Mouse (Mus musculus): Measurements from ENCODE around the gene Ppp6r3. TPM values are rescaled to one million over a fixed set of nuclear protein-coding genes. Genes with fewer than 3 reads are reported as not detected.

Ppp6r3 gene
- total RNA-seq (2014; fragmentation: Nextera tagmentation) (109 and 115 TPM in 2 replicates), total RNA-seq (2017) (95.3 and 105 TPM in 2 replicates), polyA plus RNA-seq (2012) (59.5 and 84.7 TPM in 2 replicates)

DNA sequence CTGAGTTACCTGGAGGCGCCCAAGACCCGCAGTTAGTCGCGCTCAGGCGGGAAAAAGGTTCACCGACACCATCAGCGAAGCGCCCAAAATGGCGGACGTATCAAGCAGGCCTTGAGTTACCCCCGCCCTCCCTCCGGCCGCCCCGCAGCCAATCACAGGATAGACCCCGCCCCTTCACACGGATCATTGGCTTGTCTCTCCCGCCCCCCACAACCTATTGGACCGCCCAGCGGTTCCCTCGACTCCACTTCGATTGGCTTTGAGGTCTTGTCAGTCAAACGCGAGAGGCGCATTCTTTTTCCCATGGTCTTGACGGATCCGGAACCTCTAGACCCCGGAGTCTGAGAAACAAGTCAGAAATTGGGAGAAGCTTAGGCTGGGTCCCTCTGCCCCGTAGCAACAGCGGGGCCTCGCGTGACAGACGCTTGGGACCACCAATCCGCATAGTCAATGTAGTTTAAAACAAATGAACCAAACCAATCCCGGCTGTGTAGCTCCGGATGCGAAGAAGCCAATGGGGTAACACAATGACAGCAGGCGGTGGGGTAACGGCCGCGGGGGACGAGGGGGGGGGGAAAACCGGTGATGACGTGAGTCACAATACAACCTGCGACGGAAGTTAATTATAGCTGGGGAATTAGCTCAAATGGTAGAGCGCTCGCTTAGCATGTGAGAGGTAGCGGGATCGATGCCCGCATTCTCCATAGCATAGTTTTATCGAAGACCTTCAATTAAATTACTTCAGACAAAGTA is at the start of gene Ppp6r3:
Gene Ppp6r3, minus strand, starts transcription at position 118 of the 753 bp plus-strand sequence.
- no peak for TF ChIP-seq TAL1 (conservative IDR thresholded peaks at IDR 0.05; ENCODE audit: low read depth, low read length)
- TF ChIP-seq GATA2 (IDR thresholded peaks at IDR 0.05; ENCODE audit: borderline replicate concordance, low read depth, low read length), result no peak
- no peak for TF ChIP-seq GATA1 (IDR thresholded peaks at IDR 0.05; ENCODE audit: borderline replicate concordance, low read length)
- no peak for TF ChIP-seq POLR2AphosphoS5 (IDR thresholded peaks at IDR 0.05; ENCODE audit: insufficient replicate concordance, low read depth, low read length)
- no peak for TF ChIP-seq CTCF (IDR thresholded peaks at IDR 0.05; ENCODE audit: low read depth, low read length)
- Histone ChIP-seq H3K9me3 (replicated peaks) (no peaks in the 10 kb centered on the region; the same call in 1 of the 2 replicates), H3K4me1 (ENCODE audit: insufficient read depth, low read depth, low read length) (peaks cover 41% of the 10 kb centered on the region), H3K27me3 (ENCODE audit: insufficient read depth, low read length) (peaks cover 4% of the 10 kb centered on the region; the same call in 1 of the 2 replicates), H3K36me3 (replicated peaks) (peaks cover 8% of the 10 kb centered on the region), H3K4me3 (ENCODE audit: low read depth, low read length) (peak within 1 kb of the TSS; percentile 88)
- peak; percentile 92 for ATAC-seq (ENCODE audit: extremely low read depth, insufficient number of reproducible peaks, low FRiP score, poor library complexity, severe bottlenecking)
- peak; percentile 99 for DNase-seq (ENCODE audit: low spot score)

DNA sequence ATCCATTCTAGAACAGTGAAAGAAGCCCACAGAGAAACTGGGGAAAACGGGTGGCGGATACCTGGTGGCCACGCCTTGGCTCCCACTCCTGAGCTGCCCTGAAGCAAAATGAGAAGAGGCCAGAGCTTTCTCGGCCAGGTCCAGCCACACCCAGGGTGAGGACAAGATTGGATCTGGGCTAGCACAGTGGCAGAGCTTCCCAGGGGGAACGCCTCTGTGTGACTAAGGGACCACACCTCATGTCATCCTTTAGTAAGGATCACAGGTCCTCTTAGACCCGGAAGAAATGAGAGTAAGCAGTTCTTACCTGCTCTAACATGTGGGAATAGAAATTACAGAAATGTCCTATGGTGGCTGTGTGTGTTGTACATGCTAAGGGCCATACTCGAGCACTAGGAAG is 49.6 kb upstream of the Ppp6r3 start:
- H3K27me3 ChIP-seq (ENCODE audit: insufficient read depth, low read length), result peaks cover 15% of the 10 kb centered on the region; the same call in 1 of the 2 replicates
- DNase-seq (ENCODE audit: low spot score) (no peak), ATAC-seq (ENCODE audit: extremely low read depth, insufficient number of reproducible peaks, low FRiP score, poor library complexity, severe bottlenecking) (no peak)
- H3K4me3 ChIP-seq (ENCODE audit: low read depth, low read length), result no peak overlapping the region
- no peaks in the 10 kb centered on the region for H3K36me3 ChIP-seq (replicated peaks)
- no peaks in the 10 kb centered on the region for H3K9me3 ChIP-seq (replicated peaks)
- TF ChIP-seq GATA2 (IDR thresholded peaks at IDR 0.05; ENCODE audit: borderline replicate concordance, low read depth, low read length), result no peak
- no peak for TF ChIP-seq TAL1 (conservative IDR thresholded peaks at IDR 0.05; ENCODE audit: low read depth, low read length)
- no peak for TF ChIP-seq POLR2AphosphoS5 (IDR thresholded peaks at IDR 0.05; ENCODE audit: insufficient replicate concordance, low read depth, low read length)
- no peak for TF ChIP-seq CTCF (IDR thresholded peaks at IDR 0.05; ENCODE audit: low read depth, low read length)
- no peak for TF ChIP-seq GATA1 (IDR thresholded peaks at IDR 0.05; ENCODE audit: borderline replicate concordance, low read length)
- H3K4me1 ChIP-seq (ENCODE audit: insufficient read depth, low read depth, low read length), result no peaks in the 10 kb centered on the region; the same call in 1 of the 2 replicates

DNA sequence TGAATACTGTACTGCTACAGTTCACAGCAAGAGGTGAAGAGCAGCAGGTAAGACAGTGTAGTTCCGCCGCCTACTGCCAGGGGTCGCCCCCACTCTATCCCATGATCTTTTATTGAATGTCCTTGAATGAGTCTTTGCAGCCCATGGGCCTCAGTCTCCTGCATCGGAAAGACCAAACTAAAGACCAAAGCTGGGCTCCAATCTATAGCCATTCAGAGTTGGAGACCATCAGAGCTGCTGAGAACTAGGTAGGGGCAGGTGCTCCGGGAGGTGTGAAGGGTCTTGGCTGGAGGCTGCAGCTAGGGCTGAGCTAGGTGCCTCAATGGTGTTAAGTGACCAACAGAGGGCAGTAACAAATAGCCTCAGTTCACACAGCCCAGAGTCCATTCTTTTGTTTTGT is 48.3 kb upstream of the Ppp6r3 start:
- Histone ChIP-seq H3K36me3 (replicated peaks) (no peaks in the 10 kb centered on the region), H3K4me1 (ENCODE audit: insufficient read depth, low read depth, low read length) (no peaks in the 10 kb centered on the region; the same call in 1 of the 2 replicates), H3K9me3 (replicated peaks) (no peaks in the 10 kb centered on the region), H3K27me3 (ENCODE audit: insufficient read depth, low read length) (peaks cover 12% of the 10 kb centered on the region; the same call in 1 of the 2 replicates), H3K4me3 (ENCODE audit: low read depth, low read length) (no peak overlapping the region)
- TF ChIP-seq GATA2 (IDR thresholded peaks at IDR 0.05; ENCODE audit: borderline replicate concordance, low read depth, low read length) (no peak), CTCF (IDR thresholded peaks at IDR 0.05; ENCODE audit: low read depth, low read length) (peak; percentile 66)
- ATAC-seq (ENCODE audit: extremely low read depth, insufficient number of reproducible peaks, low FRiP score, poor library complexity, severe bottlenecking) (no peak), DNase-seq (ENCODE audit: low spot score) (no peak)

DNA sequence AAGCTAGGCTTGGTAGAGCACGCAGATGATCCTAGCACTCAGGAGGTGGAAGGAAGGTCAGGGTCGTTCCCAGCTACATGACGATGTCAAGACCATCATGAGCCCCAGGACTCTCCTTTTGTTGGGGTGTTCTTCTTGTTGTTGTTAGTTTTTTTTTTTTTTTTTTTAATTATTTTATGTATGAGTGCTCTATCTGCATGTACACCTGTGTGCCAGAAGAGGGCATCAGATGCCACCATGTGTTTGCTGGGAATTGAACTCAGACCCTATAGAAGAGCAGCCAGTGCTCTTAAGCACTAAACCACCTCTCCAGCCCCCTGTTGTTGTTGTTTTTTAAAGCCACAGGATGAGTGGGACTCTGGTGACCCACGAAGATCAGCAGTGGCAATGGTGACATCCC is 47.7 kb upstream of the Ppp6r3 start:
- Histone ChIP-seq H3K4me3 (ENCODE audit: low read depth, low read length) (no peak overlapping the region), H3K27me3 (ENCODE audit: insufficient read depth, low read length) (peaks cover 9% of the 10 kb centered on the region; the same call in 1 of the 2 replicates), H3K9me3 (replicated peaks) (no peaks in the 10 kb centered on the region), H3K36me3 (replicated peaks) (no peaks in the 10 kb centered on the region), H3K4me1 (ENCODE audit: insufficient read depth, low read depth, low read length) (no peaks in the 10 kb centered on the region)
- DNase-seq (ENCODE audit: low spot score) (no peak), ATAC-seq (ENCODE audit: extremely low read depth, insufficient number of reproducible peaks, low FRiP score, poor library complexity, severe bottlenecking) (no peak)
- TF ChIP-seq CTCF (IDR thresholded peaks at IDR 0.05; ENCODE audit: low read depth, low read length) (no peak), TAL1 (conservative IDR thresholded peaks at IDR 0.05; ENCODE audit: low read depth, low read length) (no peak), POLR2AphosphoS5 (IDR thresholded peaks at IDR 0.05; ENCODE audit: insufficient replicate concordance, low read depth, low read length) (no peak), GATA1 (IDR thresholded peaks at IDR 0.05; ENCODE audit: borderline replicate concordance, low read length) (no peak), GATA2 (IDR thresholded peaks at IDR 0.05; ENCODE audit: borderline replicate concordance, low read depth, low read length) (no peak)

DNA sequence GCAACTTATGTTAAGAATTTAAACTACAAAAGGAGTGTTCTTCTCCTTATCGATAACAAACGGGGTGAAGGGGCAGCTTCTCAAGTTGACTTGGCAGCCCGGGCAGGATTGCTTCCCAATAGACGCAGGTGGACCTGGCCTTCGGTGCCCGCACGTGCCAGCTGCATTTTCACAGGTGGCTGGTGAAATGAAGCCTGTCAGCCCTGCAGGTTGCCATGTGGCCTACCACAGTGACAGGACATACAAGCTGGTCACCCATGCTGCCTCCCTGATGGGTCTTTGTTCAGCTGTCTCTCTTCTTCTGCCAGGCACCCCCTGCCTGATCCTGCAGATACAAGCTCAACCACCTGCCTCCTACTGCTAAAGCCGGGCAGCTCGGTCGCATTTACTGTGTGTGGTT is 45.3 kb upstream of the Ppp6r3 start:
- Histone ChIP-seq H3K9me3 (replicated peaks) (no peaks in the 10 kb centered on the region), H3K27me3 (ENCODE audit: insufficient read depth, low read length) (peaks cover 2% of the 10 kb centered on the region; the same call in 1 of the 2 replicates), H3K4me1 (ENCODE audit: insufficient read depth, low read depth, low read length) (no peaks in the 10 kb centered on the region), H3K4me3 (ENCODE audit: low read depth, low read length) (no peak overlapping the region), H3K36me3 (replicated peaks) (no peaks in the 10 kb centered on the region)
- ATAC-seq (ENCODE audit: extremely low read depth, insufficient number of reproducible peaks, low FRiP score, poor library complexity, severe bottlenecking) (no peak), DNase-seq (ENCODE audit: low spot score) (no peak)
- TF ChIP-seq GATA1 (IDR thresholded peaks at IDR 0.05; ENCODE audit: borderline replicate concordance, low read length), result no peak
- no peak for TF ChIP-seq CTCF (IDR thresholded peaks at IDR 0.05; ENCODE audit: low read depth, low read length)
- no peak for TF ChIP-seq TAL1 (conservative IDR thresholded peaks at IDR 0.05; ENCODE audit: low read depth, low read length)
- no peak for TF ChIP-seq GATA2 (IDR thresholded peaks at IDR 0.05; ENCODE audit: borderline replicate concordance, low read depth, low read length)
- no peak for TF ChIP-seq POLR2AphosphoS5 (IDR thresholded peaks at IDR 0.05; ENCODE audit: insufficient replicate concordance, low read depth, low read length)

GRCm38 (mm10) chr19:3619359-3619758 is 43.8 kb upstream of the Ppp6r3 start:
- TF ChIP-seq POLR2AphosphoS5 (IDR thresholded peaks at IDR 0.05; ENCODE audit: insufficient replicate concordance, low read depth, low read length), result no peak
- TF ChIP-seq GATA2 (IDR thresholded peaks at IDR 0.05; ENCODE audit: borderline replicate concordance, low read depth, low read length), result no peak
- 0 out of 2 replicates have a peak, but pooled peaks have one; percentile 11 for TF ChIP-seq CTCF (IDR thresholded peaks at IDR 0.05; ENCODE audit: low read depth, low read length)
- no peak for ATAC-seq (ENCODE audit: extremely low read depth, insufficient number of reproducible peaks, low FRiP score, poor library complexity, severe bottlenecking)
- no peaks in the 10 kb centered on the region for H3K4me1 ChIP-seq (ENCODE audit: insufficient read depth, low read depth, low read length)
- H3K4me3 ChIP-seq (ENCODE audit: low read depth, low read length), result no peak overlapping the region
- peaks cover 2% of the 10 kb centered on the region; the same call in 1 of the 2 replicates for H3K27me3 ChIP-seq (ENCODE audit: insufficient read depth, low read length)
- no peak for DNase-seq (ENCODE audit: low spot score)
- no peaks in the 10 kb centered on the region for H3K9me3 ChIP-seq (replicated peaks)
- no peaks in the 10 kb centered on the region for H3K36me3 ChIP-seq (replicated peaks)

Measured in G1E (cell line).